Mouse (Mus musculus) mature B cell (primary cell): ENCODE measurements around the gene Cfap65.

Experiments
- in situ Hi-C: fragments of 300-500 bp; cut with MboI; formaldehyde crosslinking; loops from 2 replicates; pipeline ENCODE4 v1.14.3; 2019

The Cfap65 gene

GRCm38 (mm10) chr1:74939762-74940161 is 4.4 kb upstream of the Cfap65 start:
- in situ Hi-C loops: no loop called here

DNA sequence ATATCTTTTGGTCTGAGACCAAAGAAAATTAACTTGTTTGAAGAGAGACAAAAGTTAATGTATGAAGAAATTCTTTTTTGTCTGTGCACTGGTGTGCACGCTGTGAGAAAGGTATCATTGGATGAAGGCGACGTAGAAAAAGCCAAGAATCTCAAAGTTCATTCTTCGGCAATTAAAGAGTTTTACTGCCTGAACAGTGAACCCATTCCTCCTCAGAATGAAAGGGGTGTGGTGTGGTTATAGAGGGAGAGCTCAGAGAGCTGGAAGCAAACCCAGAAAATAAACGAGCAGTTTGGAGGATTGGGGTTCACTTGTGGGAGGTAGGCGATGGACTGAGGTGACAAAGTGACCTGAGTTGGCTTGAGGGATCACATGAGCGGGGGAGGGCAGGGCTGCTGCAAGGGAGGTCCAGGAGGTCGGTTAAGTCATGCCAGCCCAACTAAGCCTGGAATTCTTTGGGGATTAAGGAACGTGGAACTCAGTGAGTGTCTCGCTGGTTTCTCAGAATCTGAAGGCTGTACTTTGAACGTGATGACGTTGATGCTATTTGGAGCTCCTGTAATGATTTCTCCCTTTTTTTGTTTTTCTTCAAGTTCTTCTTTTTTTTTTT is 927 bp upstream of the Cfap65 start:
- in situ Hi-C loops: no loop called here

DNA sequence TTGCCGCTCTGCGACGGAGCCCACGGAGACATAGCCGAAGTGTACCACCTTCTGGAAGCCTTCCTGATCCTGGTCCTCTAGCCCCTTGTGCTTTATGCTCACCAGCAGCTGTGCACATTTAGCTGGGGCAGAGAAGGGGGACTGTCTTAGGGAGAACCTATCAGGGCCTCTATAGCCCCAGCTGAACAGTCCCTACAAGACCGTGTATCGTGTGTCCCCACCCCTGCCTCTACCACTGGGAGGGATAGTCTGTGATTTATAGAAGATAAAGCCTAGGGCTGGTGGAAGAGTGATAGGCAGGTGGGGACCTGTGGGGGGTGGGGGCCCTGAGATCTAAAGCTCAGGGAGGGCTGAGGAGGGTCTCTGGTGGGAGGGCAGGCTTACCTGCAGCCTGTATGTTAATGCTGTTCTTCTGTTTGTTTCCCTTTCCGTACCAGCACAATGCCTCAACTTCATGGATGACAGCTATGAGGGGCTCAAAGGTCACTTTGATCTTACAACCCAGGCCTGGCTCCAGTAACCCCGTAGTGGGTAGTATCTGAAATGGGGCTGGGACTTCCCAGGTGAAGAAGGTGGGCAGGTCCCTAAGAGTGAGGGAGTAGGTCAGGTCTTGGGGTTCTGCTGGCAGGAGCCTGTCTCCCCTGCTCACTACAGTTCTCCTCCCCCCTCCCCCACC is 7.6 kb downstream of the Cfap65 start:
- in situ Hi-C loops: no loop called here

GRCm38 (mm10) chr1:74926721-74927120 is 8.7 kb downstream of the Cfap65 start:
- in situ Hi-C loops: no loop called here

- in situ Hi-C loops: no loop called here
These were observed 10.9 kb downstream of the Cfap65 start for GRCm38 (mm10) chr1:74924464-74924863.

DNA sequence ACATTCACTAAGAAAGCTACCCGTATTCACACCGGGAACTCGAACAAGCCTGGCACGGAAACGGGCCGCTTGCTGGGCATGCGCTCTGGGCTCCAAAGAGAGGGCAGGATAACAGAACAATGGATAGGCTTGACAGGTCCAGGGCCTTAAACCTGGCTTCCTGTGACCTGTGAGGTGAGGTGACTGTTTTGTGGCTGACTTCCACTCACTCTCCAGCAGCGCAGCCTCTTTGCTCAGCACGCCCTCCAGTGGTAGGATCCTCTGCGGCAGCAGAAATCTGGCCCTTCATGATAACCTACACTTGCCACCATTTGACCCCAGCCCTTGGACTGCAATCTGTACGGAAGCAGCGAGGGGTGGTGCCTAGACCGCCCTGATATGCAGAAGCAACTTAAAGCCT is 19.7 kb downstream of the Cfap65 start:
- in situ Hi-C loops: no loop called here

DNA sequence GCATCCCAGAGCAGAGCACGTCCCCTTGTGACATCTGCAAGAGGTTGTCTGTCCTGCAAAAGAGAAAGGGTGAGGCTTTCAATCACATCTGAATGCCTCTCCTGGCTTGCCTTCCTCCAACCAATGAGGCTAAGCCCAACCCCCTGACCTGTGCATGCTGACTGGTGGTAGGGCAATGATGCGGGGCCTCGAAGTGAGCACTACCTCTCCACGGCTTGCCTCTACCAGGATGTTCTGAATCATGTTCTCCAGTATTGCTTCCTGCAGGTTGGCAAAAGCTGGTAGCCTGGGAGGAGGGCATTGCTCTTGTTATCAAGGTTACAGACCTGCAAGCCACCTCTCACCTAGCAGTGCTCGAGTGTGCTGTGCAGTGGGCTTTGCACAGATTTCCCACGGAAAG is 33.2 kb downstream of the Cfap65 start:
- in situ Hi-C loops: no loop called here

DNA sequence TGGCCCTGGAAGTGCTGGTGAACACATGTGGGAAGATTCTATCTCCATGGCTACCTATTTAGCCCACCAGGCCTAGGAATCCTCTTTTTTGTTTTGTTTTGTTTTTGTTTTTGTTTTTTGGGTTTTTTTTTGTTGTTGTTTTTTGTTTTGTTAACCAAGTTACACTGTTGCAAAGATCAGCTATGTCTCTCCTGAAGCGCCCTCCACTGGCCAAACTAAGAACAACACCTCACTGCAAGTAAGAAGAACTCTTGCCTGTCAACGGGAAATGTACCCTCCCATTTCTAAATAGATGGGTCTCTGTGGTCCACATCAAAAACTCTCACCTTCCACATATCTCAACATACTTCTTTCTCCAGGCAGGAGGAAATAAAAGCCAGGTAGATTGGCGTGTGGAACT is 33.7 kb downstream of the Cfap65 start:
- in situ Hi-C loops: no loop called here

DNA sequence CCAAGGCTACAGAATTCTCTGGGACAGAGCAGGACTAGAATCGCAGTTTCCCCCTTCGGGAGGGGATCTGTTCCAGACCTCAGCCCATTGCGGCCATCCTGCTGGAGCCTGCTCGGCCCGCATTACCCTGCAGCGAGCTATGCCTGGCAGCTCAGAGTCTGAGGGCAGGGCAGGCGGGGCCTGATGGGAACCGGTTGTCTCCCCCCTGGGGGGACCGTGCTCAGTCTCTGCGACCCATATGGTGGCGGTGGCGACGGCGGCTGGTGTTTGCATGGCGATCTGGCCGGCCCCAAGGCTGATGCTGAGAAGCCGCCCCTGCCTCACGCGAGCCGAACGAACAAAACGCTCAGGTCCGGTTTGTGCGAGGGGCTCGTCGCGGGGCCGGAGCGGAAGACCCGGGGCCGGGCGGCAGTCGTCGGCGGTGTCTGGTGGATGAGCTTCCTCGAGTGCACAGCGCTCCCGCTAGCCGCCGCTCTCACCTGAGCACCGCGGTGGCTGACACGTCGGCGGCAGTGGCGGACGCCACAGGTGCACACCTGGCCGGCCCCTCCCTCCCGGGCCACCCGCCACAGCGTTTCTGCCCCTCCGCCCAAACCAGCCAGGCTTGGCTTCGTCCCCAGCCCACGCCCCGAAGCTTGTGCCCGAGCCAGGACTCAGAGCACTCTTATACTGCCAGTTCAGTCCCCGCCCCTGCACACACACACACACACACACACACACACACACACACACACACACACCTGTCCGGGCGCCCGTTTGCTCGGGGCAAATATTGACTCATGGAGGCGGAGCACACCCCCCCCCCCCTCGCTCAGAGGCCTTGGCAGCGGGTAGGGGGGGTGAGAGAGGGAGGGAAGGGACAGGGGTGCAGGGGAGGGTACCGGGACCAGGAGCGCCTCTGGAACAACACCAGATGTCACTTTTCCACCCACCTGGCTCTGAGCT is 34.8 kb downstream of the Cfap65 start:
- in situ Hi-C loops: no loop called here

DNA sequence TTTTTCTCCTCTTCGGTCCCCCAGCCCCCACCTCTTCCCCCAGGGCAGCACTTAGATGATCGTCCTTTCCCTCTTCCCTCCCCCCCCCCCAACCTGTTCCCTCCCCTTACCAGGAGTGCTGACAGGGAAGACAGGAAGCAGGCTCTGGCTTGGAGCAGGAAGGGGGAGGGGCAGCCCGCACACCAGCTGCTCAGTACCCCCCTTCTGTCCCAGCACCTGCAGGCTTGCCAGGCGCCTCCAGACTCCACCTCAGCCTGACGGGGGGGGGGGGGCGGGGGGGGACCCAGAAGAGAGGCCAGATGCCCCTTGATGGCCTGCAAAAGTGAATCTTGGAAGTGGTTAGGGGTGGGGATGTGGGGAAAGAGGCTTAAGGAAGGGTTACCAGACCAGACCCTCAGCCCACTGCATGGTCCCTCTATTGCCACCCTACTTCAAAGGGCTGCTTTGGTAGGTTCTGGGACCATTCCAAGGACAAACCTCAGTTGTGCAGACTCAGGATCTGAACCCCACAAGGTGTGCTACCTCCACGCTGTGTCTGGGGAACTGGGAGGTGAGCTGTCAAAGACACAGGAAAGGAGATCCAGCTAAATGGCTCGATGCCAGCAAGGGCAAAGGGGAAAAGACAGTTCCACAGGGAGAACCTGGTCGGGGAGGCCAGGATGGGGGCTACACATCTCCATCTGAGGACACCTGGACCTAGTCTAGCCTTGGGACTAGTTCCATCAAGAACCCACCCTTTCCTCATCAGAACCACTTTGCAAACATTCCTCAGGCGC is 36.6 kb downstream of the Cfap65 start:
- in situ Hi-C loops: no loop called here

DNA sequence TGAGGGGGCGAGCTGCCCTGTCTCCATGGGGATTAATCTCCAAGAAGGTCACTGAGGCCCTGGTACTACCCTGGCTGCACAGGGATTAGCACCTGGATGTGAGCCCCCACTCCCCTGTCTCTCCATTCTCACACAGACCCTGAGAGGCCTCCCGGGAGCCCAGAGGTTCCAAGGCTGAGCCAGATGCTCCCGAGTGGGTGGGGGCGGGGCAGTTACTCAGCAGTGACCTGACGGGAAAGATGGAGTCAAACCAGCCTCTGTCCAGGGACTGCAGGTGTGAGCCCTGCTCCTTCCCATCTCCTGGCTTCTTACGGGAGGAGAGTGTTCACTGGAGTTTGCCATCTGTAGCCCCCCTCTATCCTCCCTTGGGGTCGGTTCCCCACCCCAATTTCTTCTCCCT is 37.4 kb downstream of the Cfap65 start:
- in situ Hi-C loops: no loop called here

DNA sequence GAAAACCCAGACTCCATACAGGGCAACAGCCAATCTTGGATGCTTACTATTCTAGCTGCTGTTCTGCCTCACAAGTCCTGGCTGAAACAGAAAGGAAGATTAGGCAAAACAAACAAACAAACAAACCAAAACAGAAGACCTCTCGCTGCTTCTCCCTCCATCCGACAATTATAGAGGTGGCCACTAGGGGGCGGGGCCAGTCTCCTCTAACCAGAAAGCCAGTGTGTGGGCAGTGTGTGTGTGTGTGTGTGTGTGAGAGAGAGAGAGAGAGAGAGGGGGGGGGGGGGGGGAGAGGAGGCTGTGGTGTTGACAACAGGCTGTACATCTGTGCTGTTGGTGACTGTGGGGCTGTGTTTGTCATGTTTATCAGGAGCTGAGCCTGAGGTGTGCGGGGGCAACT is 40.4 kb downstream of the Cfap65 start:
- in situ Hi-C loops: no loop called here

DNA sequence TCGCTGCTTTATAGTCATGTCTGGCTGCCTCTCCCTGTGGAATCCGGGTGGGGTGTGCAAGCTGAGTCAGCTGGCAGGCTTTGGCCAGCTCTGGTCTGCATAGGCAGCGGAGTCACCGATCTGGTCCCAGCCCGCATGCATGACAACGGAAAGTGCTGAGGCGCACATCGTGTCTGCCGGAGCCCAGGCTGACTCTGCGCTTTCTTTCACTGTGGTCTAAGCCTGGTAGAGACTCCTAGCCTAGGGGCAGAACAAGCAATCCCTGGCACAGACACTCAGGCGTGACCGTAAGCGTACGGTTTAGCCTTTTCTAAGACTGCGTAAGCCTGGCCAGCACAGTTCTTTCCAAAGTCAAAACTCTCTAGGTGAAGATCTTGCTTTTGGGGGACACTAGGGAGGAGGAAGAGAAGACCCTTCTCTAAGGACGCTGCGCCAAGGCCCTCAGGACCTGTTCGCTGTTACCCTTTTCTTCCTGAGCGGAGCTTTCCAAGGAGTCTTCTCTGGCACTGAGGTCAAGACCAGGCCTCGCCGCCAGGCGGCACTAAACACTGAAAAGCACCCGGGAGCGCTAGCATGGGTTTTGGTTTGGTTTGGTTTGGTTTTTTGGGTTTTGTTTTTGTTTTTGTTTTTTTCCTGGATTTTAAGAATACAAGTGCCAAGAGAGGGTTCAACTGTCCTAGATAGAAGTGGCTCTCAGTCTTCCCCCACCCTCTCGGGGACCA is 42.1 kb downstream of the Cfap65 start, which contains the start of gene Cryba2:
Gene Cryba2, minus strand, starts transcription at position 10 of the 722 bp plus-strand sequence.
- in situ Hi-C loops: no loop called here

DNA sequence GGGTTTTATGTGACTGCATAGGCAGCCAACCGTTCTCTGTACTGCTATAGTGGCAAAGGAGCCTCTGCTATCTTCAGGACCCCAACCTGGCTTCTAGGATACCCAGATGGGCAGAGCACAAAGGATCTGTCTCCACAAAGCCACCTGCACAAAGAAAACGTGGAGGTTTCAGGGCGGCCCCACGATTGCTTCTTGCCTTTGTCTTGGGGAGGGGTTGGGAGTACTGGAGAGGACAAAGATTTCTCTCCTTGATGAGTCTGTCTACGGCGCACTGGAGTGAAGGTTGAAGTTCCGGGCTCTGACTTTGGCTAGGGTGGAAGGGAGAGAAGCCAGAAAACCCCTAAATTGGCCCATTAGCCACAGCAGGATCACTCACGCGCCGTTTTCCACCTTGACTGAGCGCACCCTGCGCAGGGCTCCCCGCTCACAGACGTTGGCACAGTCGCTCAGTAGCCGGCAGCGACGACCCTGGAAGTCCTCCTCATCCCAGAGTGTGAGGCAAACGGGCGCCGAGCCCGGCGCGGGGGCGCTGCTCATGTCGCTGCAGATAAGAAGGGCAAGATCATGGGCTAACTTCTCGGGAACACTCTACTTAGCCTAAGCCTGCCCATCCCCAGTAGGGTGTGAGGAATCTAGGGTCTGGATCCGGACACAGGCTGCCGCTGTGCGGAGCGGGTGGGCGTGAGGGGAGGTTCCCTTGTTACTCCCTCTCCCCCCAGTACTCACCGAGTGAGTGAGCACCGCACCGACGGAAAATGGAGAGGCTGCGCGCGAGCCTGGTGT is 42.9 kb downstream of the Cfap65 start:
- in situ Hi-C loops: no loop called here

DNA sequence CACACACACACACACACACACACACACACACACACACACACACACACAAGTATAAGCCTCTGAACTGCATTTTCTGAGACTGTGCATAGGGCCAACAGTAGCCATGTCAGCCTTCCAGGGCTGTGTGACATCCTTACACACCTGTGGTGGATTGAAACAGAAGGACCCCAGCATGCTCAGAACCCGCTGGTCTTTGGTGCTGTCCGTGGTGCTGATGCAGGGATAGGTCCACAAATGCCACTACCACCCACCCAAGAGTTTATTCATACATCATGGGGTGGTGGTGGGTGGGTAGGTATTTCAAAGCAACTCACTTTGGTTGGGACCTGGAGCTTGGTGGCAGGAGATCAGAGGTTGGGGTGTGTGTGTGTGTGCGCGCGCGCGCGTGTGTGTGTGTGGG is 43.9 kb downstream of the Cfap65 start:
- in situ Hi-C loops: no loop called here

GRCm38 (mm10) chr1:74885369-74886042 is 49.9 kb downstream of the Cfap65 start, which contains the start of gene Fev:
TSS of gene Fev (minus strand) at chr1:74885419.
- in situ Hi-C loops: no loop called here

DNA sequence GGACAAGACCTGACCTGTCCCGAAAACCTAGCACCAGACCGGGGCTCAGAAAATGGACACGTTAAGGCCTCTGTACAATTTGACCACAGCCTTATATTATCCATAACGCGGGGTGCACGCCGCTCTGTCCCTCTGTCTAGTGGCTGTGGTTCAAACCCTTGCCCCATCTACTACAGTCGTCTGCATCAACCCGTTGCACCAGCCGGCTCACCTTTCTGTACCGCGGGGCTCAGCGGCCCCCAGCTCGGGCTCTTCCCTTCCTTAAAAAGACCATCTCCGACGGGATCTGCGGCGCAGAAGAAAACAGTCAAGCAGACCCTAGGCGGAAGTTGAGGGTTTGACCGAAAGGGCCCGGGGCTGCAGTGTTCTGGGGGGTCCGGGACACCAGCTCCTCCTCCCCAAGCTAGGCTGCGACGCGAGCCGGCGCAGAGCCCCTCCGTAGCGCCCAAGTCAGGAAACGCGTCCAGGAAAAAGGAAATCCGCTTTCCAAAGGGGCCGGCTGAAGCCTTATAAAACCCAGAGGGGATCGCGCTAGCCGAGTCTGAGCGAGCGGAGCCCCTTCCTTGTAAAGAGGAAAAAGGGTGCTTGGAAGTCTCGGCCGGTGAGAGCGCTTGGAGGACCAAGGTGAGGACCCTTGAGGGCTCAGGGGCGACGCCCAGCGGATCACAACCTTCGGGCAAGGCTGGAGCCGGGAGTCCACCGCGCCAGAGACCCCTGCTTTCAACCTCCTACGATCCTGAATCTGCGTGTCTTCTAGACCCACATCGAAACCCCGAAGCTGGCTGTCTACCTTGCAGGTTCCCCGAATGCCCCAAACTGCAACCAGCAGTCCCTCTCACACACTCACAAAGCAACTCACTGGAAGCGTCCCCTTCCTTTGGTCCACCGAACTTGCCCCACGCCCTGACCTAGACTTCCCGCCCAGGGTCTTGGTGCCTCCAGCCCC is 50.9 kb downstream of the Cfap65 start:
- in situ Hi-C loops: no loop called here

DNA sequence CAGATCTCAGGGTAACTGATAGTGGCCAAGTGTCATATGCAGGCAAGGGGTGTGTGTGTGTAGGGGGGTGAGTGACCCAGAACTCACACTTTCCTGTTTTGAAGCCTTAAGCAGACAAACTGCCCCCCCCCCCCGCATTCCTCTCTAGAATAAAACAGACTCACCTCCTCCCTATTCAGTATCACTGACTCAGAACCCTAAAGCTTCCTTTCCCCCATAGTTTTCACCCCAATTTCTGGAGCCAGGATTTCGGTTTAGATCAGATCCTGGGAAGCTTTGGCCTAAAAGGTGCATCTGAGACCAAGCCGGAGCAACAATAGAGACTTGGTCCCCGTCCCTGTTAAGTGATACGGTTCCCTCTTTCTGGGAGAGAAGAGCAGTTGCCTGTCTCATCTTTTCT is 52.0 kb downstream of the Cfap65 start:
- in situ Hi-C loops: no loop called here

GRCm38 (mm10) chr1:74882828-74883227 is 52.6 kb downstream of the Cfap65 start:
- in situ Hi-C loops: no loop called here
